Mouse (Mus musculus): ENCODE data around the gene Pkdcc. TPM values are rescaled to one million over a fixed set of nuclear protein-coding genes. Genes with fewer than 3 reads are reported as not detected.

Pkdcc gene
- total RNA-seq, 2 experiments from 2014 or later, result 54.0 to 54.2 TPM

- DNase-seq, result no peak
These were observed 2.7 kb upstream of the Pkdcc start for GRCm38 (mm10) chr17:83212422-83212821.

- no peak for DNase-seq
These were observed 1.7 kb upstream of the Pkdcc start for GRCm38 (mm10) chr17:83213228-83213915.

- peak; percentile 60 for DNase-seq
These were observed 915 bp upstream of the Pkdcc start for GRCm38 (mm10) chr17:83214161-83214592.

GRCm38 (mm10) chr17:83215529-83216244, 595 bp downstream of the Pkdcc start:
- DNase-seq, result peak; percentile 61

- no peak for DNase-seq
These were observed 1.3 kb downstream of the Pkdcc start for GRCm38 (mm10) chr17:83216251-83216919.

- no peak for DNase-seq
These were observed 3.1 kb downstream of the Pkdcc start for GRCm38 (mm10) chr17:83218189-83218588.

- no peak for DNase-seq
These were observed 3.6 kb downstream of the Pkdcc start for GRCm38 (mm10) chr17:83218722-83219121.

- DNase-seq, result no peak
These were observed 4.5 kb downstream of the Pkdcc start for GRCm38 (mm10) chr17:83219351-83220287.

GRCm38 (mm10) chr17:83220954-83221538, 6.0 kb downstream of the Pkdcc start:
- peak; percentile 65 for DNase-seq

- DNase-seq, result no peak
These were observed 6.8 kb downstream of the Pkdcc start for GRCm38 (mm10) chr17:83221611-83222500.

- no peak for DNase-seq
These were observed 7.6 kb downstream of the Pkdcc start for GRCm38 (mm10) chr17:83222705-83223104.

- DNase-seq, result no peak
These were observed 9.4 kb downstream of the Pkdcc start for GRCm38 (mm10) chr17:83224451-83224971.

- no peak for DNase-seq
These were observed 11.4 kb downstream of the Pkdcc start for GRCm38 (mm10) chr17:83226395-83226986.

- DNase-seq, result no peak
These were observed 16.3 kb downstream of the Pkdcc start for GRCm38 (mm10) chr17:83231357-83231756.

- no peak for DNase-seq
These were observed 20.1 kb downstream of the Pkdcc start for GRCm38 (mm10) chr17:83235227-83235626.

- no peak for DNase-seq
These were observed 21.1 kb downstream of the Pkdcc start for GRCm38 (mm10) chr17:83236202-83236601.

- peak; percentile 53 for DNase-seq
These were observed 23.3 kb downstream of the Pkdcc start for GRCm38 (mm10) chr17:83238123-83239058.

GRCm38 (mm10) chr17:83244502-83244901, 29.4 kb downstream of the Pkdcc start:
- DNase-seq, result no peak

- no peak for DNase-seq
These were observed 30.4 kb downstream of the Pkdcc start for GRCm38 (mm10) chr17:83245460-83245859.

All from gastrocnemius, postnatal 10 days (tissue).